ENCODE assay signal across 13 mouse cellular contexts in genomic region chr16:13538933-13539648, GRCm38 (mm10).
A peak's percentile ranks its signal among the peaks of the same experiment; 100 is the strongest.
DNase-seq lines count a peak whose midpoint lies in the region; ATAC-seq lines count a peak whose summit lies in the region.
"Had no signal": no experiment of that assay in that cellular context is flagged by ENCODE, and none has a peak within 500 bp of the region (broad histone marks: within the 10 kb centered on the region; RNA-seq: fewer than 3 reads in every experiment).

No protein-coding gene starts in this region.

- no peak overlapping the region for H3K4me2 ChIP-seq in hindbrain, embryonic 15.5 days
- no peak overlapping the region for H3K4me2 ChIP-seq in neural tube, embryonic 13.5 days
- no peak overlapping the region for H3K4me2 ChIP-seq in neural tube, embryonic 15.5 days
- no peak overlapping the region for H3K4me2 ChIP-seq in intestine, embryonic 14.5 days (ENCODE audit: low read length)

- no peaks in the 10 kb centered on the region for H3K9me3 ChIP-seq in hindbrain, embryonic 15.5 days
- H3K9me3 ChIP-seq in hindbrain, embryonic 10.5 days = no peaks in the 10 kb centered on the region
- H3K9me3 ChIP-seq in neural tube, embryonic 13.5 days = no peaks in the 10 kb centered on the region
- H3K9me3 ChIP-seq in neural tube, embryonic 15.5 days (replicated peaks) = no peaks in the 10 kb centered on the region
- H3K9me3 ChIP-seq in intestine, embryonic 14.5 days (ENCODE audit: control insufficient read depth, low read length) = no peaks in the 10 kb centered on the region

- 52% methylated on average over 9 of the region's 9 CpGs for WGBS in hindbrain, embryonic 15.5 days
- 68% methylated on average over 9 of the region's 9 CpGs for WGBS in hindbrain, embryonic 10.5 days
- WGBS in neural tube, embryonic 13.5 days = 63% methylated on average over 9 of the region's 9 CpGs
- 67% methylated on average over 9 of the region's 9 CpGs for WGBS in neural tube, embryonic 15.5 days
- WGBS in intestine, embryonic 14.5 days = 86% methylated on average over 9 of the region's 9 CpGs

- H3K4me1 ChIP-seq in hindbrain, embryonic 15.5 days (replicated peaks) = 0 out of 2 replicates have a peak, but pooled peaks cover 7% of the 10 kb centered on the region
- H3K4me1 ChIP-seq in hindbrain, embryonic 10.5 days (replicated peaks) = peaks cover 15% of the 10 kb centered on the region
- H3K4me1 ChIP-seq in neural tube, embryonic 13.5 days (replicated peaks) = peaks cover 17% of the 10 kb centered on the region
- H3K4me1 ChIP-seq in neural tube, embryonic 15.5 days = peaks cover 8% of the 10 kb centered on the region
- no peaks in the 10 kb centered on the region; the same call in none of the 2 replicates for H3K4me1 ChIP-seq in intestine, embryonic 14.5 days (replicated peaks; ENCODE audit: control insufficient read depth, insufficient read depth, low read length)

- H3K9ac ChIP-seq in hindbrain, embryonic 15.5 days = no peak overlapping the region
- H3K9ac ChIP-seq in neural tube, embryonic 13.5 days = no peak overlapping the region
- H3K9ac ChIP-seq in neural tube, embryonic 15.5 days (replicated peaks) = no peak overlapping the region
- H3K9ac ChIP-seq in intestine, embryonic 14.5 days (ENCODE audit: low read length) = no peak overlapping the region
- H3K9ac ChIP-seq: liver, postnatal 0 days had no signal

- no peaks in the 10 kb centered on the region for H3K27me3 ChIP-seq in hindbrain, embryonic 15.5 days
- no peaks in the 10 kb centered on the region for H3K27me3 ChIP-seq in hindbrain, embryonic 10.5 days (ENCODE audit: insufficient read depth, poor library complexity, severe bottlenecking)
- no peaks in the 10 kb centered on the region for H3K27me3 ChIP-seq in neural tube, embryonic 13.5 days
- no peaks in the 10 kb centered on the region for H3K27me3 ChIP-seq in neural tube, embryonic 15.5 days (replicated peaks)
- no peaks in the 10 kb centered on the region for H3K27me3 ChIP-seq in intestine, embryonic 14.5 days (replicated peaks; ENCODE audit: control insufficient read depth, insufficient read depth, low read length)

- H3K4me3 ChIP-seq in hindbrain, embryonic 15.5 days = no peak overlapping the region
- no peak overlapping the region for H3K4me3 ChIP-seq in hindbrain, embryonic 10.5 days
- no peak overlapping the region for H3K4me3 ChIP-seq in neural tube, embryonic 13.5 days
- no peak overlapping the region for H3K4me3 ChIP-seq in neural tube, embryonic 15.5 days (replicated peaks)
- H3K4me3 ChIP-seq in intestine, embryonic 14.5 days (ENCODE audit: low read depth, low read length) = no peak overlapping the region

- no peaks in the 10 kb centered on the region for H3K36me3 ChIP-seq in hindbrain, embryonic 15.5 days
- peaks cover 15% of the 10 kb centered on the region; the same call in 1 of the 2 replicates for H3K36me3 ChIP-seq in hindbrain, embryonic 10.5 days
- H3K36me3 ChIP-seq in neural tube, embryonic 13.5 days = 0 out of 2 replicates have a peak, but pooled peaks cover 4% of the 10 kb centered on the region
- H3K36me3 ChIP-seq in neural tube, embryonic 15.5 days = no peaks in the 10 kb centered on the region
- H3K36me3 ChIP-seq in intestine, embryonic 14.5 days (ENCODE audit: control insufficient read depth, insufficient read depth, low read length) = no peaks in the 10 kb centered on the region; the same call in 1 of the 2 replicates

- no peak for DNase-seq in hindbrain, embryonic 10.5 days (ENCODE audit: low spot score)
- DNase-seq in intestine, embryonic 14.5 days (ENCODE audit: low spot score) = no peak
- DNase-seq: adrenal gland, postnatal 25 days; cerebellum, postnatal 36 days; liver, postnatal 0 days; right cerebral cortex, postnatal 4 days had no signal

- no peak overlapping the region for H3K27ac ChIP-seq in hindbrain, embryonic 15.5 days (replicated peaks)
- no peak overlapping the region for H3K27ac ChIP-seq in hindbrain, embryonic 10.5 days
- H3K27ac ChIP-seq in neural tube, embryonic 13.5 days (replicated peaks) = no peak overlapping the region
- H3K27ac ChIP-seq in neural tube, embryonic 15.5 days (replicated peaks) = no peak overlapping the region
- H3K27ac ChIP-seq in intestine, embryonic 14.5 days (ENCODE audit: low read depth) = no peak overlapping the region

- peak; percentile 27; the same call in 1 of the 2 replicates for ATAC-seq in hindbrain, embryonic 15.5 days (ENCODE audit: low FRiP score, low read depth)
- ATAC-seq in neural tube, embryonic 13.5 days (ENCODE audit: low read depth) = peak; percentile 65
- no peak for ATAC-seq in neural tube, embryonic 15.5 days (ENCODE audit: low FRiP score)
- 0 out of 2 replicates have a peak, but pooled peaks have one; percentile 7 for ATAC-seq in intestine, embryonic 14.5 days (replicated peaks; ENCODE audit: low FRiP score, low TSS enrichment, low read depth)
- no peak for ATAC-seq in cerebellum, adult (ENCODE audit: insufficient number of reproducible peaks, low FRiP score, low TSS enrichment)
- ATAC-seq in erythroblast, adult 5-6 weeks (replicated peaks; ENCODE audit: low FRiP score, poor library complexity, severe bottlenecking) = no peak
- ATAC-seq: CD4-positive, CD25-positive, alpha-beta regulatory T cell, adult 4 months; inflammation-experienced regulatory T-cells, adult 6 months; liver, postnatal 0 days had no signal

Comparison
In these comparisons a context has a peak if more than half of its experiments do, and no peak if none do; other contexts are left out.
1. ATAC-seq: peak in hindbrain, embryonic 15.5 days (single experiment), neural tube, embryonic 13.5 days (single experiment) and intestine, embryonic 14.5 days (single experiment); none in neural tube, embryonic 15.5 days (single experiment), cerebellum, adult (single experiment) and erythroblast, adult 5-6 weeks (single experiment).